Mouse (Mus musculus): ENCODE measurements around the gene Papss2. TPM values are rescaled to one million over a fixed set of nuclear protein-coding genes. Genes with fewer than 3 reads are reported as not detected.

Gene Papss2
- 1.4 and 4.6 TPM in 2 replicates for polyA plus RNA-seq (2012; rRNA removed)

DNA sequence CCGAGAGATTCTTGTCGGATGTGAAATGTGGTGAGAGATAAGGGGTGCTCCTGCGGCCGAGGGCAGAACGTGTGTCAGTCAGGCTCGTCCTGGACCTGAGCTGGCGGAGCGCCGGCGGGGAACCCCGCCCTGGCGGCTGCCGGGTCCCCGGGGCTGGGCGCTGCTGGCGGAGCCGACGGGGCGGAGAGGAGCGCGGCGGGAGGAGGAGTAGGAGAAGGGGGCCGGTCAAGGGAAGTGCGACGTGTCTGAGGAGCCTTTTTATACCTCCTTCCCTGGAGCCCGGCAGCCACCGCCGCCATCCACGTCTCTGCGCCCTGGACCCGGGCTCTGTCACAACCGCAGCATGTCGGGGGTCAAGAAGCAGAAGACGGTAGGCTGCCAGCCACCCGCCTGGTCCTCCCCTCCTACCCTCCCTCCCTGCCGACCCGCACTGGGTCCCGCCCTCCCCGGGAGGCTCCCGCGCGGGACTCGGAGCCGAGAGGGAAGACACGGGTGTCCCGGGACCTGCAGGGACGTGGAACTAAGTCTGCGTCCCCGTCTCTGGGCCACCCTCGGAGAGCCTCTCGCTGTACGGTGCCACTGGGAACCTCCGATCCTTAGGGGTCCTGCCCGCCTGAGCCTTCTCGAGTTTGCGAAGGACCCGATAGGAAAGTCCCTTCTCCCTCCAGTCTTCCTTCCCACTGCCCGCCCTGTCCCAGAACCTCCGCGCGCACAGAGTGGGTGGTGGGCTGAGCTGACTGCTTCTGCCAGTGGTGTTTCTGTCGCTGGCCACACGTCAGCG is at the start of gene Papss2:
Gene Papss2 (plus strand): TSS at position 285 of the 781 bp plus-strand sequence.

Other genes starting within 250 kb of the Papss2 start
- gene Sgms1, start 206.1 kb upstream of the Papss2 start, polyA plus RNA-seq (2012; rRNA removed) = 10.5 and 11.6 TPM in 2 replicates
- 35.5 and 58.2 TPM in 2 replicates for gene Rpl9-ps6, start 129.2 kb upstream of the Papss2 start, polyA plus RNA-seq (2012; rRNA removed)
- 37.3 and 45.2 TPM in 2 replicates for gene Minpp1, start 110.0 kb upstream of the Papss2 start, polyA plus RNA-seq (2012; rRNA removed)
- gene Atad1, start 144.0 kb downstream of the Papss2 start, polyA plus RNA-seq (2012; rRNA removed) = 46.6 and 66.3 TPM in 2 replicates
- 14.1 and 23.9 TPM in 2 replicates for gene Pten, start 161.7 kb downstream of the Papss2 start, polyA plus RNA-seq (2012; rRNA removed)

All from central nervous system, embryonic 11.5 days (tissue).